Mouse (Mus musculus): ENCODE results near the gene Efna3.

The Efna3 gene

DNA sequence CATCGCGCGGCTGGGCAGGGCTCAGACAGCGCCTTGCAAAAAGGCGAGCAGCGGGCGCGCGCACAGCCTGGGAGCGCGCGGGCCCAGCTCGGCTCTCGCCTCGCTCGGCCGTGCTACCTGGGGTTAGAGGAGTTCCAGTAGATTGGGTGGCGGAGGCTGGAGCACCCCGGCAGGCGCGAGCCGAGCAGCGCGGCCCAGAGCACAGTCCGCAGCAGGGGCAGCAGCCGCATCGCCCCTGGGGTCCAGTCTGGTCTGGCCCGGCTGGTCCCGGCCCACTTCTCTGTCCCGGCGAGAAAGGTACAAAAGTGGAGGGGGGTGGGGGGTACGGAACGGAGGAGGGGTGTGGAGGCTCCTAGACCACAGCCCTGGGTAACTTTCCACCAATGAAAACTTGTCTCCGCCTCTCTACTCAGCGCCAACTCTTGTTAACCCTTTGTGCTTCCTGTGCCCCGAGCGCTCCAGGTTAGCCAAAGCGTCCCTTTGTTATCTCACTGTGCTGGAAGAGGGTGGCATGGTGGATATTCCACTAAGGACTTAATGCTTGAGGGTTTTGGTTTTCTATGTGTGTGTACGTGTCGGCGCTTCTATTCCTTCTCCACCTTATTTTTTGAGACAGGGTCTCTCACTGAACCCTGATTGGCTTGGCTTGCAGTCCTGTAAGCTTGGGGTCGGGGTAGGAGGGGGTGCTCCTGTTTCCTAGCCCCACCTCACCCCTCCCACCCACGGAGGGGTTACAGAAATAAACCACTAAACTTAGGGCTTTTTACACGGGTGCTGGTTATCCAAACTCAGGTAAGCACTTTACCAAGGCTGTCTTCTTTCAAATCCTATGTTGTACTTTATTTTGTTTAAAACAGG is 15.2 kb upstream of the Efna3 start, which contains the start of gene Efna4:
Efna4 (minus strand) TSS at position 308 of the 858 bp plus-strand sequence.
- DNase-seq (ENCODE audit: low read depth), result no peak

DNA sequence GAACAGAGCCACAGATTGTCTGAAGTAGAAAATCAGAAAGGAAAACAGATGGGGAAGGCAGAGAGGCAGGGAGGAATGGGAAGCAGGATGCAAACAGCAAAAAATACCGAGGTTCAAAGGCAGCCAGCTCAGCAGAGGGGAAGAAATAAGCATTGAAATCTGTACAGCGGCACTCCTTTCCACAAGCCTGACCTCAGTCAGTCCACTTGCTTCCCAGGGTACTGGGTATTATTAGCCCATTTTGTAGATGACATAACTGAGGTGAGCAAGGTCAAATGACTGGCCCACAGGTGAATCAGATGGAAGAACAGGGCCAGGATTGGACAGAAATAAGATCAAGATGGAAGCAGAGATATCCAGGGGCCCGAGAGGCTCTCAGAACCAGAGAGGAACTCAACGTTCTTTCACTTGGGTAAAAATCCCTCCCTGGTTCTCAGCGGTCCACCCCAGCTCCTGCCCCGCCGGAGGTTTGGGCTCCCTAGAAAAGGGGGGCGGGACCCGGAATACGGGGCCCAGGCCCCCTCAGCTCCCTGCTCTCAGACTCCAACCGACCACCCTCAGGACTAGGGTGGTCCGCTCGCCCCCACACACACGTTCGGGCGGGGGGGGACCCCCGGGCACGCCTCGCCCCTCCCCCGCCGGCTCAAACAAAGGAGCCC is 14.4 kb upstream of the Efna3 start:
- no peak for DNase-seq (ENCODE audit: low read depth)

DNA sequence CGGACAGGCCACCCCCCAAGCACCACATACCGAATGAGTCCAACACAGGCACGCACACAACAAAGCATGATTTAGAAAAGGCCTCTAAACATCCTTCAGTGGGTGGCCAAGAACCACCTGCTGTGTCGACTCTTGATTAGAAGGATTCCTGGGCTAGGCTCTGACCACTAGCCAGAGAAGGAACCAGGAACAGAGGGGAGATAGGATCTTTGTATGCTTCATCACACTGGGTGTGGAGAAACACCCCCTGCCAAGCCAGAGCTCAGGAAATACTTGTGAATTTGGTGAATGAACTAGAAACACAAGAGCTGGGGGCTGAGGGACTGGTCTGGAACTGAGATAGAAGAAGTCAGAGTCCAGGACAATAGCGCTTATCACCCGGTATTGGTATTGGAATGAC is 13.8 kb upstream of the Efna3 start:
- no peak for DNase-seq (ENCODE audit: low read depth)

DNA sequence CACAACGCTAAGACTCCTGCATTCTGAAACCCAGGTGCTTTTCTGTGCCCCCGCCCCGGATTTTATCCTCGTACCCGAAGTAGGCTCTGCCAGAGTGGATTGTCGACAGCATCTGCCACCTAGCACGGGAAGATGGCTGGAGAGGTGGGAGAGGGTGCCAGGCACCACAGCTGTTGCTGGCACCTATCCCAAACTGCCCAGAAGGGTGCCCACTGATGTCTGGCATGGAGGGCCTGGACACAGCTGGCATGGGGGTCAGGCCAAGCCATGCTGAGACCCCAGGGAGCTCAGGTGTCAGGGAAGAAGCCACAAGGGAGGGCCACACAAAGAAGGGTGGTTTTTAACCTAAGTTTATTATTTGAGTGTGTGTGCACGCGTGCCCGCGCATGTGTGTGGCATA is 10.3 kb upstream of the Efna3 start:
- no peak for DNase-seq (ENCODE audit: low read depth)

DNA sequence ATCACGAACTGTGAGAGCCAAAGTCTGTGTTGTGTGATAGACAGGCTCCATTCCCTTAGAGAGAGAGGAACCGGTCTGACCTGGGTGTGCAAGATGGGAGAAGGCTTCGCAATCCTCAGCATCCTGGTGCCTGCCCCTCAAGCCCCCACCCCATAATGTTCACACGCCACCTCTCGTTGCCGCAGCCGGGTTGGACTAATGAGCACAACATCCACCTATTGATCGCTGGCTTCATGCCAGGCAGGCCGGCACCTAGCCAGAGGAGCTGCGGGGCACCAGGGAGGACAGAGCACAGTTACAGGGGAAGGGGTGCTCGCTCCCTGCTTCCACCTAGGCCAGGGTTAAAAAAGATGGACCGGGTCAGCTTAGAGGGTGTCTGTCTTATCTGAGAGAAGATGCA is 9.7 kb upstream of the Efna3 start:
- no peak for DNase-seq (ENCODE audit: low read depth)

DNA sequence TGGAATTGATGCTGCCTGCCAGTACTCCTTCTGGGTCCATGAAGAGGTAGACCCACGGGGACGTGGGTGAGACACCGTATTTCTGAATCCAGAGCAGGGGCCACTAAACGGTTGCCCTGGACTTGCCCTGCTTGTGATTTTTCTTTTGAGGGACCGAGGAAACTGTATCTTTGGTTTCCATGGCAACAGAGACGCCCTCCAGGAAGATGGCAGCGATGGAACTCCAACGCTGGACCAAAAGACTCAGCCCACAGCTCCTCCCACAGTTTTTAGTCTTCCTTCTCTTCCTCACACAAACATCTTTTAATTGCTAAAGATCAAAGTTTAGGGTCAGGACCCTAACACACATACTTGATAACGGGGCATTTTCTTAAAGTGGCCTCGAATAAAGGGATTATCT is 9.2 kb upstream of the Efna3 start:
- no peak for DNase-seq (ENCODE audit: low read depth)

DNA sequence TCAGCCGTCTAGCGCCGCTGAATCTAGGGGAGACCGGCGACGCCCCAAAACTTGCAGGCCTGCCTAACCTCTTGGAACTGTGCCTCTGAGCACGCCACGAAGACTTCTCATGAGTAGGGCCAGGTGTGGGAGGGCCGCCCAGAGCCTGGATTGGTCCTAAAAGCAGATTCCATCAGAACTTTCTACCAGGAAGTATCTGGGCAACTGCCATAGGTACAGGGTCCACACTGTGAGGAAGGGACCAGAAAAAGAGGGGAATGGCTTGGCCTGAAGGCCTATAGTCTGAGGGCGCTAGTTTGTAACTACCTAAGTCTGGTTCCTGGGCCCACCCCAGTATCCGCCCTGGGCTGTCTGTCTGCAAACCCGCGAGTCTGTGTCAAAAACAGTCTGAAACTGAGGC is 8.8 kb upstream of the Efna3 start:
- no peak for DNase-seq (ENCODE audit: low read depth)

DNA sequence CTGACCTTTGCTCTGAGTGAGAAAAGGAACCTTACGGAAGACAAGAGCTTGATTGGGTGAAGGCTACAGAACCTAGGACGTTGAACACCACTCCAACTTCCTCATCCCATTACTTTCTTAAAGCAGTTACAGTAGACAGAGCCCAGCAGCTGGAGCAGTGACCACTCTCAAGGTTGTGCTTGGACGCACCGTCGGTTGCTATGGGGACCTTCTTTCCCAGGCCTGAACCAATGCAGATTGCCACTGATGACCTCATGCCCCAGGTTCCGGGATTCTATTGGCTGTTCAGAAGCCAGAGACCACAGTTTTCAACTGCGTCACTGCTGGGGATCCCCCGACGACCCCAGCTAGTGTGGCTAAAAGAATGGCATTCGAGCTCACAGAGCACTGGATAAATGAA is 8.2 kb upstream of the Efna3 start:
- no peak for DNase-seq (ENCODE audit: low read depth)

DNA sequence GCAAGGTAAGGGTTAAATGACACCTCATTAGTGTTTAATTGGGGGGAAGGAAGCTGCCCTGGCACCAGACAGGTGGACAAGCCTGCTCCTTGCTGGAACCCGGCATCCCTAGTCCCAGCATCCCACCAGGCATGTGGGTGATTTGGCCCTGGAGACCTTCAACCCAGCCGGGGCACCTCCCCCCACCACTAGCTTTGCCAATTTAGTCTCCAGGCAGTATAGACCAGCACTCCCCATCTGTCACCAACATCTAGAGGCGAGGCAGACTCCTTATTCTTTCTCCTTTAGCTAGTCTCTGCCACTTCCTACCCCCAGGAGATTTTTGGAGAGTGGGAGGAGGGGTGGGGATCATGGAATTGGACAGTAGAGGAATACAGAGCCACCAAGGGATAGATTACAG is 7.6 kb upstream of the Efna3 start:
- DNase-seq (ENCODE audit: low read depth), result no peak

DNA sequence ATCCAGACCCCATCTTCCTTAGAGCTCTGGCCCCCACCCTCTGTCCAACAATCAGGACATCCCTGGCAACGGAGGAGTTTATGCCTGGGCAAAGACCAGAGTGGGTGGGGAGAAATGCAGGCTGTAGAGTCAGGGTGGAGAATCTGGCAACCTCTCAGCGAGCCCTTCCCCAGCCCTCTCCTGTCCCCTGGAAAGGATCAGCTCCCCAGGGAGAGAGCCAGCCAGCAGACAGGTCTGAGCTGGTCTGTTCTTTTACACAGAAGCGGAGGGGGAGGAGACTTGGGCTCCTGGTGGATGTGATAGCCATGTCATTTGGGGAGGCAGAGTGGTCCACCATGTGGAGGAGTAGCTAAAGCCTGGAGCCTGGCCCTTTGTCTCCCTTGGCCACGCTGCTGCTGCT is 5.9 kb upstream of the Efna3 start:
- DNase-seq (ENCODE audit: low read depth), result no peak

DNA sequence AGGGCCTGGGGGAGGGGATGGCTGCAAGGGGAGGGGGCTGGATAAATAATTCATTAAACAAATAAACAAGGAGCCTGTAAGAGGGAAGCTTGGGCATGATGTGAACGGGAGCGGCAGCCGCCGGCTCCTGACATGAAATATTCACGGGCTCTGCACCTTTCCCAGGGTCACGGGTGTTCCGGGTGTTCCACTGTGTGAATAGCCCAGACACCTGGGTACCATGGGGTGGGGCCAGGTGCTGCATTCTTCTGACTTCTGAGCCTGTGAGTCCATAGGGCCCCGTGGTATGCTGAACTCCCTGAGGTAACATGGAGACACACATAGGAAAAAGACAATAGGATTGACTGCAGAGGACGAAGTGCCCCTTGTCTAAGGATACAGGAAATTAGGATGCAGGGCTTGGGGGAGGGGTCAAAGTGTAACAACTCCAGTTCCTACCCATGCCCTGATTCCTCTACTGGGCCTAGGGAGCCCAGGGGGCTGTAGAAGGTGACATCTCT is 4.7 kb upstream of the Efna3 start:
- DNase-seq (ENCODE audit: low read depth), result no peak

DNA sequence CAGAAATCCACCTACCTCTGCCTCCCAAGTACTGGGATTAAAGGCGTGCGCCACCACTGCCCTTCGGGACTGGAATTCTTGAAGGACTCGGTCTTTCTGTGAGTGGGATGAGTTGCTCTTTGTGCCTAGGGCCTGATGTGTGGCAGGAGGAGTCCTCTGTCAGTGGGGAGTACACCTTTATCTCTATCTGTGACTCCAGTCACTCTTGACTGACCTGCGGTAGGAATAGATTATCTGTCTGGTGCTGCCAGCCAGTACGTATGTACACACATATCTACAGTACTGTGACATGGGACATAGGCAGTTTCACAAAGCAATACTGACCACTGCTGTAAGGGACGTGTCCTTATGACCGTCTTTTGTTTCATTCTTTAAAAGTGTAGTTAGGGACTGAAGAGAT is 3.1 kb upstream of the Efna3 start:
- DNase-seq (ENCODE audit: low read depth), result no peak

DNA sequence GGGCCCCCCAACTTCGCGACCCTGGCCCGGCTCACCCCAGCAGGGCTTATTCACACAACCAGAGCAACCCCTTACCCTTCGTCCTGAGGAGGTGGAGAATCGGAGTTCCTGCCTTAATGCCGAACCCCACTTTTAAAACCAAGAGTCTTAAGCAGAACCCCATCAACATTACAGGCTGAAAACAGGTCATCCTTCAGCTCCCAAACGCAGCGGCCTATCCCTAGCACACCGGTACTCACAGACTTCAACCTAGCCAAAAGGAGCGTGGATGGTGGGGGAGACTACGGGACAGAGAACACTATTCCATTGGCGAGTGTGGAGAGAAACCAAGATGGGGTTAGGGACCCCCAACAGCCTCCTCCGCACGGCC is 649 bp downstream of the Efna3 start:
- no peak for DNase-seq (ENCODE audit: low read depth)

DNA sequence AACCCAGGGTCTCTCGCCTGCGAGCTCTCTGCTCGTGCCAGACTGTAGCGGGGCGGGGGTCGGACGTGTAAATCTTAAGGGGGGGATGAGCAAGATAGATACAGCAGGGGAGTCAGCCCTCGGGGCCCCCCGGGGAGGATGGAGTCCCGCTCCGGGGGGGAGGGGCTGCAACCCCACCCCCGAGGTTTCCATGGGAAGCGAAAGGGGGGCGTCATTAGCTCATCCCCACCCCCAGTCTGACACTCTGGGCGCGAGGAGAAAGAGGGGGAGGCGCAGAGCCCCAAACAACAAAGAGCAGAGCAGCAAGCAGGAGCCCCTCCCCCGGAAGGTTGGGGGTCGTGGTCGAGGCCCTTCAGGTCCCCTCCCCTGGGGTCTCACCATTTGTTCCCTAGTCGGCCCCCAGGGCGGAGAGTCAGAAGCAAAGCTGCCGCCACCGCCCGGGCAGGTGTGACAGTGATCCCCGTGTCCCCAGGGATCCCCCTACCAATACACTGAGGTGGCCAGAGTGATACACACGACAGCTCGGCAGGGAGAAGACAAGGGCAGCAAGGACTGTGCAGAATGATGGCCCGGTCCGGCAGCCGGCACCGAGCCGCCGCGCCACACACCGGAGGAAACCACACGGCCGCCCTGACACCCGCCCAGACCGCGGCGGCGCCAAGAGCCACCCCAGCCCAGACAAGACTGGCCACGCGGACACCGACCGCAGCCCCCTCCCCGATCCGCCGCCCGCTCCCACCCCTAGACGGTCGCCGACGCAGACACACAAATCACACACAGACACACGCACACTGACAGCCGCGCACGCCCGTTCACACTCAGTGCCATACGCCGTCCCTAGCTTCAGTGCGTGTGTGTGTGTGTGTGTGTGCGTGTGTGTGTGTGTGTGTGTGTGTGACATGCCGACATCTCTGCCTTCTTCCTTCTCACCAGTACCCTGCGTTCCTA is 1.3 kb downstream of the Efna3 start:
- DNase-seq (ENCODE audit: low read depth), result no peak

DNA sequence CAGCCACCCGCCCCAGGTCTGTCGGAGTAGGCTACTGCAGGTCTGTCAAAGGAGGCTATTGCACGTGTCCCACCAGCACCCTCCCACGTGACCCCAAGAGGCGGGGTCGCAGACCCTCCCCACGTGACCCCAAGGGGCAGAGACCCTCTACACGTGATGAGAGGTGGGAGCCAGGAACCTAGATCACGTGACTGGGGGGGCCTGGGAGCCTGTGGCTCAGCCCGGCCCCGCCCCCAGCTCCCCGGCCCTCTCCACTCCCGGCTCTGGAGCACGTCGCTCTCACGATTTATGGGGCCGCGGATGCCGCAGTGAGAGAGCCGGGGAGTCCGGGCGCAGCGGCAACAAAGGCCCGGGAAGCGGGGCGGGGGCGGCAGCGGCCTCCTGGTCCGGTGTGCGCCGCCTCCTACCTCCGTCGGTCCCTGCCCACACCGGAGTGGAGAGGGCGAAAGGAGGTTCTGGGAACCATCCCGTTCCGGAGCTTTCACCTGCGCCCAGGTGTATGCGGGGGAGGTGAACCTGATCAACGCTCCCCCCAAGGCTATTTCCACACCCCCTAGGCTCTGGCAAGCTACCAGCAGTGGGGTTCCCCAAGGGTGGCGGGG is 2.1 kb downstream of the Efna3 start:
- DNase-seq (ENCODE audit: low read depth), result no peak

DNA sequence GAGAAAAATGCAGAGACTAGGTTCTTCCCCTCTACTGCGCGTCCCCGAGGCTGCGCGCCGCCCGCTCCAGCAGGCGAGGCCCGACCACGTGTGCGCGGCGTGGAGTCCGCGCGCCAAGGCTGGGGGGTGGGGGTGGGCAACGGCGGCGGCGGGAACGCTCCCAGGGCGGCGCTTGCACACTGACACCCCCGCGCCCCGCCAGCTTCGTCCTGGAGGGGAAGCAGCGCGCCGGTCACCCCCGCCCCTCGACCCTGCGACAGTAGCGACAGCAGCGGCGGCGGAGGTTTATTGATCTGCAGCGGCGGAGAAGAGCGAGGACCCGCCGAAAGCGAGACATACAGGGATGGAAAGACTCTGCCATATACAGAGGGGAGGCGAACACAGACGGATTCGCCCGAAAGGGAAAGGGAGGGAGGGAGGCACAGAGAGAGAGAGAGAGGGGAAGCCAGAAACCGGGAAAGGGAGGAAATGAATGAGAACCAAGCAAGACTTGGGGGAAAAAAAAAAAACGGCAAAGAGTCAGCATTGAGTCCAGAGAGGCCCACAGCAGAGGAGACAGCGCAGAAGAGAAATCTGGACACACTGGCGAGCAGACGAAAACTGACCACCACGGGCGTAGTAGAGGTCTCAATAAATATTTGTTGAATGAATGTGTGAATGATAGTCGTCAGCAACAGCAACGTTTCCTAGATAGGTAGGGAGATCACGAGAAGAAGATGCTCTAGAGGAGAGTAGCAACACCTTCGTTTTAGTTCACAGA is 3.0 kb downstream of the Efna3 start:
- no peak for DNase-seq (ENCODE audit: low read depth)

DNA sequence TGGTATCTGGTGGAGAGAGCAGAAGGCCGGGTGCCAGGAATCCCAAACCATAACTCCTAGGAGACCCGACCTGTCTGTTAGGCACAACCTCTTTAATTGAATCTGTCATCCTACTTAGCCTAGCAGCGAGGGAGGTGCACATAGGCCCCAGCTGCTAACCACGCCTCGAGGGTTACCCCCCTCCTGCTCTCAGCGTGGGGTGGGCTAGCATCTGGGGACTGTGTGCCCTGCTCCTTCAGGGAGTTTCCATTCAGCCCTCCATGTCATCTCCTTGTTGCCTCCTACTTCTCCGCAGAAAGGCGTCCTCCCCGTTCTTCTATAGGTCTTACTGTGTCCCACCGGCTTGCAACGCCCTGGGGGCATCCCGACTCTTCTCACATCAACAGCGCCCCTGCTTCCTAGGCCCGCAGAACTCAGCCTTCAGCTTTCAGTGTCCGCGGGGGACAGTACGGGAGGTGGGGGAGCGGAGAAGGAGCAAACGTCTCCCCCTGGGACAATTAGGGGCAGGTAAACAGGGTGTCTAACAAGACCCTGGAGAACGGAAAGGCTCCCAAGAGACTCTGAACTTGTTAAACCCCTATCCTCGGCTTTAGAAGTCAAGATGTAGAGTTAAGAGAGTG is 3.7 kb downstream of the Efna3 start:
- DNase-seq (ENCODE audit: low read depth), result no peak

DNA sequence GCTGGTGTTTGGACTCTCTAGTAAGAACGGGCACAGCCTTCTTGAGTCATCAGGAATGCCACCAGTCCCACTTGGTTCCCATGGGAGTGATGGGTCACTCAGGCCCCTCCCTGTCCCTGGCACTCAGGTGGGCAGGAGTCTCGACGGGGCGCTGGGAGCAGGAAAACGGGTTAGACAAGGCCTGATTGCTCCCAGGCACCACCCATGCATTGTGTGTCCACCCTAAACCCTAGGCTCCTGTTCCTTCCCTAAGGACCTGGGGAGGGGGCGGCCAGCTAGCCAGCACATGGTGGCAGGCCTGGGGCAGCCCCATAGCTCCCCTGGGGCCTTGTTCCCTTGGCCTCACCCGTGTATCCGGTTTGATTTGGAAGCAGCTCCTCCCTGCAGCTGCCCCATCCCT is 4.4 kb downstream of the Efna3 start:
- no peak for DNase-seq (ENCODE audit: low read depth)

DNA sequence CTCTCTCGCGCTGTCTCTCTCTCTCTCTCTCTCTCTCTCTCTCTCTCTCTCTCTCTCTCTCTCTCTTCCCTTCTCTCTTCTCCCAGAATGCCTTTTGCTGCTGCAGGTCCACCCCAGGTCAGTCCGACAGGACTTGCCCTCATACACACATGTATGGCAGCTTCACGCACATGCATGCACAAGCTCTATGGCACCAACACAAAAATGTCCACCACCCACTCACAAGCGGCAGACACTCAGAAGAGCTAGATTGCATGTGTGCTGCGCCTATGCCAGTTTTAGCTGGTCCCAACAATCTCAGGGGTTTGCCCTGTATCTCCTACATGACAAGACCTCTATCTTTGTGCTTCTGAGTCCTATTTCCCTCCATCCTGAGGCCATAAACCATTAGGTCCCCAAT is 5.5 kb downstream of the Efna3 start:
- DNase-seq (ENCODE audit: low read depth), result no peak

DNA sequence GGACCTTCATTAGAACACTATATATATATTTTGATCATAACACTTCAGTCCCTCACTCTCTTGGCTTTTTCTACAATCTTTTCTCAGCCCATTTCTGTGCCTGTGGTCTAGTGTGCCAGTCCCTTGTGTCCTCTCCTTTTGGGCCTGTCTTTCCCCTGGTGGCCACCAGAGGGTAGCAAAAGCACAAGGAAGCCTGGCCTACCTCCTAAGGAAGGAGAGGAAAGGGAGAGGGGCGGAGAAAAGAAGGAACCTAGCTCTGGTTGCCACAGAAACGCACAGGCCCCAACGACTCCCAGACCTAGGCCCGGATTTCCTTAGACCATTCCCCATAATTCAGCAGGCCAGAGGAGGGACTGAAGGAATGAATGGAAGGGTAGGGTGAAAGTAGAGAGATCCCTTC is 5.9 kb downstream of the Efna3 start:
- DNase-seq (ENCODE audit: low read depth), result peak; percentile 79
